Mouse (Mus musculus) embryonic facial prominence, embryonic 15.5 days (tissue): Measurements from ENCODE around the gene Phip. TPM values are rescaled to one million over a fixed set of nuclear protein-coding genes. Genes with fewer than 3 reads are reported as not detected.

Experiments used
- ATAC-seq: fragments of 200-750 bp; cut with Nextera tagmentation; 2 replicates; pipeline ENCODE4 v1.8.0; 2017; ENCODE audit warnings: low read depth, moderate TSS enrichment; ENCODE audit not compliant: insufficient number of reproducible peaks, low FRiP score, low TSS enrichment
- H3K27ac ChIP-seq: fragments of 300-500 bp; sonication (generic); replicated peaks from 2 replicates; pipeline ENCODE4 v1.5.1; 2015; ENCODE audit warnings: mild to moderate bottlenecking, inconsistent platforms
- H3K27me3 ChIP-seq: fragments of 300-500 bp; sonication (generic); 2 replicates; pipeline ENCODE4 v1.6.1; 2015; ENCODE audit warnings: inconsistent platforms
- H3K36me3 ChIP-seq: fragments of 300-500 bp; sonication (generic); 2 replicates; pipeline ENCODE4 v1.6.1; 2015; ENCODE audit warnings: mild to moderate bottlenecking, inconsistent platforms
- H3K4me1 ChIP-seq: fragments of 300-500 bp; sonication (generic); 2 replicates; pipeline ENCODE4 v1.6.1; 2015; ENCODE audit warnings: inconsistent platforms
- H3K4me2 ChIP-seq: fragments of 300-500 bp; sonication (generic); replicated peaks from 2 replicates; pipeline ENCODE4 v1.6.1; 2015; ENCODE audit warnings: mild to moderate bottlenecking, inconsistent platforms
- H3K4me3 ChIP-seq: fragments of 300-500 bp; sonication (generic); replicated peaks from 2 replicates; pipeline ENCODE4 v1.5.1; 2015; ENCODE audit warnings: mild to moderate bottlenecking, inconsistent platforms
- H3K9ac ChIP-seq: fragments of 300-500 bp; sonication (generic); 2 replicates; pipeline ENCODE4 v1.6.1; 2015; ENCODE audit warnings: inconsistent platforms
- H3K9me3 ChIP-seq: fragments of 300-500 bp; sonication (generic); replicated peaks from 2 replicates; pipeline ENCODE4 v1.6.1; 2016; ENCODE audit warnings: inconsistent platforms
- WGBS: fragments of 180-500 bp; shearing (Covaris S2); methylation state at CpG from one replicate; pipeline ENCODE4 v1.1.7; 2015; 5-methylcytosine and 5-hydroxymethylcytosine counted together
- polyA plus RNA-seq: library from polyadenylated mRNA; unstranded; fragments of >200 nt; fragmentation: Nextera tagmentation; extraction: Ambion mirVana; gene quantifications from 2 replicates; pipeline ENCODE4 v1.2.1, GENCODE M21; 2015

The Phip gene
- polyA plus RNA-seq, 1 experiment from 2014 or later: 86.7 TPM

GRCm38 (mm10) chr9:82829007-82829689, 146.2 kb downstream of the Phip start, which contains the start of gene Irak1bp1:
Gene Irak1bp1 (plus strand): TSS chr9:82829540.
- Histone ChIP-seq H3K4me1 (0 out of 2 replicates have a peak, but pooled peaks cover 5% of the 10 kb centered on the region), H3K4me3 (peak within 1 kb of the TSS; percentile 79), H3K9me3 (no peaks in the 10 kb centered on the region), H3K4me2 (peak within 1 kb of the TSS; percentile 66), H3K9ac (peak within 1 kb of the TSS; percentile 62), H3K27ac (peak within 1 kb of the TSS; percentile 80), H3K27me3 (no peaks in the 10 kb centered on the region), H3K36me3 (no peaks in the 10 kb centered on the region)
- no peak; the same call in 1 of the 2 replicates for ATAC-seq
- 13% methylated on average over 20 of the region's 20 CpGs for WGBS

- Histone ChIP-seq H3K36me3 (no peaks in the 10 kb centered on the region), H3K4me2 (no peak overlapping the region), H3K27me3 (no peaks in the 10 kb centered on the region), H3K9me3 (no peaks in the 10 kb centered on the region), H3K4me1 (0 out of 2 replicates have a peak, but pooled peaks cover 5% of the 10 kb centered on the region), H3K4me3 (no peak overlapping the region), H3K9ac (no peak overlapping the region), H3K27ac (no peak overlapping the region)
- no peak for ATAC-seq
- WGBS: 94% methylated on average over 6 of the region's 6 CpGs
Observed at GRCm38 (mm10) chr9:82826426-82826825, 148.9 kb downstream of the Phip start.

Other genes starting within 250 kb of the Phip start
- gene Irak1bp1, start 146.0 kb downstream of the Phip start, polyA plus RNA-seq: 19.6 and 20.4 TPM in 2 replicates
- 206 and 216 TPM in 2 replicates for gene Hmgn3, start 171.2 kb upstream of the Phip start, polyA plus RNA-seq